Mouse (Mus musculus) forebrain, embryonic 11.5 days (tissue): ENCODE measurements around the gene Olfr65. TPM values are rescaled to one million over a fixed set of nuclear protein-coding genes. Genes with fewer than 3 reads are reported as not detected.
A peak's percentile ranks its signal among the peaks of the same experiment; 100 is the strongest.

Experiments used
- ATAC-seq: fragments of 200-750 bp; cut with Nextera tagmentation; replicated peaks from 2 replicates; pipeline ENCODE4 v1.8.0; 2017; ENCODE audit warnings: moderate TSS enrichment; ENCODE audit not compliant: low FRiP score
- DNase-seq: peaks from one replicate; pipeline ENCODE4 v3.0.0-alpha.2; 2017; ENCODE audit warnings: low spot score
- H3K27ac ChIP-seq: fragments of 300-500 bp; sonication (generic); 2 replicates; pipeline ENCODE4 v1.5.1; 2014; ENCODE audit warnings: low read depth, low read length
- H3K27me3 ChIP-seq: fragments of 300-500 bp; sonication (generic); 2 replicates; pipeline ENCODE4 v1.6.1; 2014; ENCODE audit warnings: mild to moderate bottlenecking, low read length, mixed read lengths; ENCODE audit not compliant: control insufficient read depth, insufficient read depth
- H3K36me3 ChIP-seq: fragments of 300-500 bp; sonication (generic); 2 replicates; pipeline ENCODE4 v1.6.1; 2014; ENCODE audit warnings: mild to moderate bottlenecking, low read length, moderate library complexity, mixed read lengths; ENCODE audit not compliant: control insufficient read depth, insufficient read depth
- H3K4me1 ChIP-seq: fragments of 300-500 bp; sonication (generic); replicated peaks from 2 replicates; pipeline ENCODE4 v1.6.1; 2014; ENCODE audit warnings: low read length, mixed read lengths; ENCODE audit not compliant: control insufficient read depth, insufficient read depth
- H3K4me2 ChIP-seq: fragments of 300-500 bp; sonication (generic); 2 replicates; pipeline ENCODE4 v1.6.1; 2014; ENCODE audit warnings: low read depth, mild to moderate bottlenecking, low read length, moderate library complexity, mixed read lengths; ENCODE audit not compliant: severe bottlenecking
- H3K4me3 ChIP-seq: fragments of 300-500 bp; sonication (generic); 2 replicates; pipeline ENCODE4 v1.5.1; 2014; ENCODE audit warnings: low read depth, low read length
- H3K9ac ChIP-seq: fragments of 300-500 bp; sonication (generic); 2 replicates; pipeline ENCODE4 v1.6.1; 2014; ENCODE audit warnings: low read length
- H3K9me3 ChIP-seq: fragments of 300-500 bp; sonication (generic); 2 replicates; pipeline ENCODE4 v1.6.1; 2016; ENCODE audit warnings: low read length, mixed read lengths; ENCODE audit not compliant: control insufficient read depth
- WGBS: fragments of 180-500 bp; shearing (Covaris S2); extraction: QIAGEN DNeasy Blood & Tissue Kit; methylation state at CpG from one replicate; pipeline ENCODE4 v1.1.7; 2014; 5-methylcytosine and 5-hydroxymethylcytosine counted together
- polyA plus RNA-seq: library from polyadenylated mRNA; unstranded; fragments of >200 nt; fragmentation: Nextera tagmentation; extraction: Ambion mirVana; gene quantifications from 2 replicates; pipeline ENCODE4 v1.2.1, GENCODE M21; 2014

The Olfr65 gene
- not detected in 2 replicates for polyA plus RNA-seq

- no peak for ATAC-seq
- Histone ChIP-seq H3K4me3 (no peak within 1 kb of the TSS), H3K27me3 (no peaks in the 10 kb centered on the region), H3K4me2 (no peak within 1 kb of the TSS), H3K36me3 (no peaks in the 10 kb centered on the region), H3K9me3 (no peaks in the 10 kb centered on the region; the same call in 1 of the 2 replicates), H3K9ac (no peak within 1 kb of the TSS), H3K27ac (no peak within 1 kb of the TSS), H3K4me1 (no peaks in the 10 kb centered on the region)
- WGBS = 88% methylated on average over 2 of the region's 2 CpGs
- DNase-seq = no peak
These were observed at the start of gene Olfr65 for GRCm38 (mm10) chr7:103903187-103903586. Olfr65 (plus strand) TSS chr7:103903487.

DNA sequence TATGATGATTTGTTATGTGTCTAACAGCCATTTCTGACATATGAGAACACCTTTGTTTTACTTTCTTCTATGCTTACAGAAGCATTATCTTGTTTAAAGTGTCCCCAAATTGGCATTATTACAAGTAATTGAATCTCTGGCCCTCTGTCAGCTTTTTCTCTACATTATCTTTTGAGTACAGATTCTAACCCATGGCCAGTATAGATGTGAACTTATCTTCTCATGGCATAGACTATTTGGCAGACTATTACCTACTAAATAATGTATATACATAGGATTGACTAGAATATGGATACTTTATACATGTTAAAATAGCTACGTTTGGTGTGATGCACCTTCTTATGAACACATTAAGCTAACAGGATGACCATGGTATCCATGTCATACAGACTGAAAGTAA lies 48.6 kb upstream of the Olfr65 start:
- Histone ChIP-seq H3K27ac (no peak overlapping the region), H3K4me3 (no peak overlapping the region), H3K9me3 (no peaks in the 10 kb centered on the region), H3K36me3 (no peaks in the 10 kb centered on the region), H3K4me2 (no peak overlapping the region), H3K9ac (no peak overlapping the region), H3K4me1 (no peaks in the 10 kb centered on the region), H3K27me3 (no peaks in the 10 kb centered on the region)
- WGBS = 66% methylated on average over 1 of the region's 1 CpGs
- no peak for DNase-seq
- ATAC-seq = no peak

DNA sequence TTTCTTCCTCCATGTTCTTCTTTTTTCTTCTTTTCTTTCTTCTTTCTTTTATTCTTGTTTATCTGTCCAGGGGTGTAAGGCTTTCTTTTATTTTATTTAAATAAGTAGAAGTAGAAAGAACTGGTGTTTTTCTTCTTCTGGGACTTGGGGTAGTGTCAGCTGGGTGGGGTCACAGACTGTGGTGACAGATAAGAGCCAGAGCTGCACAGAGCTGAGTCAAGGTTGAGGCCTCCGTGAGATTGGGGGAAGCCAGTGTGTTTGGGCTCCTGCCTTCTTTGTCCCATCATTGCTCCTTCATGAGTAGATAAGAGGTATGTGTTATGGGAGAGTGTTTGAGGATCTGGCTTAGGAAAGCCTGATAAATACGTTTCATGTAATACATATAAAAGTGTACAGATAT lies 44.2 kb upstream of the Olfr65 start:
- no peak for DNase-seq
- no peak for ATAC-seq
- WGBS = 75% methylated on average over 2 of the region's 2 CpGs

GRCm38 (mm10) chr7:103860855-103861254 lies 42.4 kb upstream of the Olfr65 start:
- H3K27me3 ChIP-seq = no peaks in the 10 kb centered on the region
- ATAC-seq = peak; percentile 56; the same call in 1 of the 2 replicates
- H3K9ac ChIP-seq = no peak overlapping the region
- H3K4me1 ChIP-seq = no peaks in the 10 kb centered on the region
- no peaks in the 10 kb centered on the region for H3K9me3 ChIP-seq
- no peak overlapping the region for H3K4me2 ChIP-seq
- H3K36me3 ChIP-seq = no peaks in the 10 kb centered on the region
- H3K27ac ChIP-seq = no peak overlapping the region
- 50% methylated on average over 1 of the region's 1 CpGs for WGBS
- no peak overlapping the region for H3K4me3 ChIP-seq
- peak; percentile 60 for DNase-seq

More for the DNA sequence above, 44.2 kb upstream of the Olfr65 start:
- H3K27me3 ChIP-seq = no peaks in the 10 kb centered on the region
- no peaks in the 10 kb centered on the region for H3K9me3 ChIP-seq
- H3K9ac ChIP-seq = no peak overlapping the region
- no peaks in the 10 kb centered on the region for H3K36me3 ChIP-seq
- no peak overlapping the region for H3K27ac ChIP-seq
- no peak overlapping the region for H3K4me2 ChIP-seq
- H3K4me1 ChIP-seq = no peaks in the 10 kb centered on the region
- no peak overlapping the region for H3K4me3 ChIP-seq

- Histone ChIP-seq H3K36me3 (no peaks in the 10 kb centered on the region), H3K9me3 (no peaks in the 10 kb centered on the region), H3K9ac (no peak overlapping the region), H3K4me2 (no peak overlapping the region), H3K4me3 (no peak overlapping the region), H3K27me3 (no peaks in the 10 kb centered on the region), H3K4me1 (no peaks in the 10 kb centered on the region), H3K27ac (no peak overlapping the region)
- WGBS = 81% methylated on average over 3 of the region's 3 CpGs
- ATAC-seq (no peak), DNase-seq (no peak)
These were observed 41.8 kb upstream of the Olfr65 start for GRCm38 (mm10) chr7:103861531-103861930.

DNA sequence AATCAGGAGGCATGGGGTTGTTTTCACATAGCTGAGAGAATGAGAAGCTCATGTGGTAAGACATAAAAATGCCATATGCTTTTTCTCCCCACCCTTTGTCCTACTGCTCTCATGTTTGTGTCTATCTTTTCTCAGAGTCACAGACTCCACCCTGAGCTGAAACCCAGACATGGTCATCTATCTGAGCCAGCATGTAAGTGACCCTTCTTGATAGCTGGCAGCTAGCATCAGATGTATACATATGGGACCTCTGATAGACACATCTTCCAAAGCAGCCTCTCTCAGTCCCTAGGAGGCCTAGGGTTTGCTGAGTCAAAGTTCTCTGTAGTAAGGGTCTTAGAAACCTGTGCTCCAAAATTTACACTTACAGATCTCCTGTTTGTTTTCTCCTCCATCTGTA lies 37.6 kb upstream of the Olfr65 start:
- H3K4me1 ChIP-seq = no peaks in the 10 kb centered on the region
- 0 out of 2 replicates have a peak, but pooled peaks have one; percentile 18 for ATAC-seq

GRCm38 (mm10) chr7:103870667-103871066 lies 32.6 kb upstream of the Olfr65 start:
- no peak overlapping the region for H3K27ac ChIP-seq
- H3K4me2 ChIP-seq = no peak overlapping the region
- no peak for DNase-seq
- H3K9ac ChIP-seq = no peak overlapping the region
- H3K9me3 ChIP-seq = no peaks in the 10 kb centered on the region
- no peak for ATAC-seq
- H3K4me1 ChIP-seq = no peaks in the 10 kb centered on the region
- H3K36me3 ChIP-seq = no peaks in the 10 kb centered on the region
- H3K4me3 ChIP-seq = no peak overlapping the region
- no peaks in the 10 kb centered on the region for H3K27me3 ChIP-seq

More for the DNA sequence above, 37.6 kb upstream of the Olfr65 start:
- Histone ChIP-seq H3K36me3 (no peaks in the 10 kb centered on the region), H3K4me2 (no peak overlapping the region), H3K9me3 (no peaks in the 10 kb centered on the region), H3K27me3 (no peaks in the 10 kb centered on the region), H3K27ac (no peak overlapping the region), H3K9ac (no peak overlapping the region), H3K4me3 (no peak overlapping the region)
- DNase-seq = no peak

DNA sequence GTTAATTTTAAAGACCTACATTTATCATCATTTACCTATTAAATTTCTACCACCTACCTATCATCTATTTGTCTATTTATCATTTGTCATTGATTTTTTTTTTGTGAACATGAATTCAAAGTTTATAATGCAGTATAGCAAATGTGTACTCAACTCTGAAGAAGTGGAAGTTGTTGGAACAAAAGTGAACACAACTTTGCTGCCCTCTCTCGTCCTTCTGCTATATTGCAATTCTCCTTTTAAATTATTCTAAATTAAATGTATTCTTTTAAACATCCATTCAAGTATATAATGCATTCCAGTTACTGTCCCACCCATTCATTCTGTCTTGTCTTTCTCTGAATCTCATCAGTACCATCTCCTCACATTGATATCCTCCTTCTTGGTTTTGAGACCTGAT lies 30.2 kb upstream of the Olfr65 start:
- no peaks in the 10 kb centered on the region for H3K4me1 ChIP-seq
- H3K27ac ChIP-seq = no peak overlapping the region
- H3K4me2 ChIP-seq = no peak overlapping the region
- H3K36me3 ChIP-seq = no peaks in the 10 kb centered on the region
- WGBS = 9% methylated on average over 1 of the region's 1 CpGs
- H3K4me3 ChIP-seq = no peak overlapping the region
- no peak for ATAC-seq
- DNase-seq = no peak
- H3K9me3 ChIP-seq = no peaks in the 10 kb centered on the region
- H3K9ac ChIP-seq = no peak overlapping the region
- H3K27me3 ChIP-seq = no peaks in the 10 kb centered on the region

DNA sequence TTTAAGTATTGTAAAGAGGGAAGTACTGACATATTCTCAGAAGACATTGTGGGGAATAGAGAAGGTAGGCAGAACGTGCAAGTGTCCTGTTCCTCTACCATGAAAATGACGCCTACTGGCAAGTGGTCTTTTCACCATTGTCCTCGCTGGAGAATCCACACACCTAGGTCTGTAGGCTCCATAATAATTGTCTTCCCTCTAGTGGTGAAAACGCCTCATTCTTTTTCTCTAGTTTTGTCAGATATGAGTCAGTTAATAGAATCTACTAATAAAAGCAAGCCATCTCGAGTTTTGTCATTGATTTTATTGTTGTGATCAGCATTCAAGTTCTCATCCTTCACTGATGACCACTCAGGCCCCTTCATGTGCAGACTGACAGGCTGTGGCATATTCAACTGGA lies 28.8 kb upstream of the Olfr65 start:
- Histone ChIP-seq H3K36me3 (no peaks in the 10 kb centered on the region), H3K4me1 (no peaks in the 10 kb centered on the region), H3K4me3 (no peak overlapping the region), H3K9me3 (no peaks in the 10 kb centered on the region), H3K27me3 (no peaks in the 10 kb centered on the region), H3K4me2 (no peak overlapping the region), H3K9ac (no peak overlapping the region), H3K27ac (no peak overlapping the region)
- no peak for ATAC-seq
- DNase-seq = no peak
- WGBS = 54% methylated on average over 5 of the region's 5 CpGs
